Mouse (Mus musculus) C2C12 (cell line): ENCODE results near the gene Lexm. TPM values are rescaled to one million over a fixed set of nuclear protein-coding genes. Genes with fewer than 3 reads are reported as not detected.

Experiments
- H3K27me3 ChIP-seq: one replicate; pipeline ENCODE4 v1.6.1; 2011; ENCODE audit not compliant: control insufficient read depth, insufficient read depth, insufficient read length
- H3K36me3 ChIP-seq: one replicate; pipeline ENCODE4 v1.6.1; 2011; ENCODE audit not compliant: control insufficient read depth, insufficient read depth
- H3K4me3 ChIP-seq: one replicate; pipeline ENCODE4 v1.5.1; 2011; ENCODE audit warnings: mild to moderate bottlenecking, control low read depth; ENCODE audit not compliant: poor library complexity, insufficient read depth, severe bottlenecking
- H3K79me2 ChIP-seq: one replicate; pipeline ENCODE4 v1.6.1; 2011; ENCODE audit not compliant: control insufficient read depth, insufficient read depth
- H3K79me3 ChIP-seq: one replicate; pipeline ENCODE4 v1.6.1; 2011; ENCODE audit warnings: low read depth, control low read depth
- H3ac ChIP-seq: one replicate; pipeline ENCODE3; 2011; ENCODE audit warnings: low read depth; ENCODE audit not compliant: control insufficient read depth, insufficient read length
- CEBPB ChIP-seq: IDR thresholded peaks from one replicate; pipeline ENCODE4 v1.6.1; 2011; ENCODE audit warnings: low read depth, mild to moderate bottlenecking, control low read depth, moderate library complexity
- CTCF ChIP-seq: IDR thresholded peaks from one replicate; pipeline ENCODE4 v1.5.1; 2011; ENCODE audit not compliant: control insufficient read depth, insufficient read depth, insufficient read length
- FOSL1 ChIP-seq: IDR thresholded peaks from one replicate; pipeline ENCODE4 v1.8.0; 2011; ENCODE audit warnings: mild to moderate bottlenecking, low read length; ENCODE audit not compliant: poor library complexity, insufficient read depth, severe bottlenecking
- MAX ChIP-seq: IDR thresholded peaks from one replicate; pipeline ENCODE4 v1.6.1; 2011; ENCODE audit warnings: mild to moderate bottlenecking, control low read depth
- MYOD1 ChIP-seq: IDR thresholded peaks from one replicate; pipeline ENCODE4 v1.6.1; 2011; ENCODE audit warnings: low read depth; ENCODE audit not compliant: control insufficient read depth, insufficient read length
- MYOG ChIP-seq: IDR thresholded peaks from one replicate; pipeline ENCODE4 v1.6.1; 2011; ENCODE audit not compliant: control insufficient read depth, insufficient read length; ENCODE audit errors: extremely low read depth
- USF1 ChIP-seq: IDR thresholded peaks from one replicate; pipeline ENCODE4 v1.6.1; 2011; ENCODE audit warnings: low read depth, mild to moderate bottlenecking, control low read depth, moderate library complexity
- polyA plus RNA-seq: library from polyadenylated mRNA; unstranded; fragments of >200 nt; fragmentation: generic; extraction: Trizol; gene quantifications from one replicate; pipeline ENCODE4 v1.2.1, GENCODE M21; 2012; ENCODE audit warnings: missing spikeins

Gene Lexm
- polyA plus RNA-seq, 1 experiment = not detected

- TF ChIP-seq CTCF (no peak), CEBPB (no peak), MYOD1 (no peak), USF1 (no peak), FOSL1 (no peak), MAX (no peak), MYOG (no peak)
- H3K79me2 ChIP-seq = no peaks in the 10 kb centered on the region
- no peaks in the 10 kb centered on the region for H3K79me3 ChIP-seq
- no peak overlapping the region for H3ac ChIP-seq
- H3K4me3 ChIP-seq = no peak overlapping the region
- no peaks in the 10 kb centered on the region for H3K36me3 ChIP-seq
- peaks cover 33% of the 10 kb centered on the region for H3K27me3 ChIP-seq
Observed at GRCm38 (mm10) chr4:106629374-106629773, 12.3 kb upstream of the Lexm start.

- Histone ChIP-seq H3ac (no peak overlapping the region), H3K79me2 (no peaks in the 10 kb centered on the region), H3K27me3 (peaks cover 33% of the 10 kb centered on the region), H3K4me3 (no peak overlapping the region), H3K79me3 (no peaks in the 10 kb centered on the region), H3K36me3 (no peaks in the 10 kb centered on the region)
- no peak for TF ChIP-seq MAX
- TF ChIP-seq MYOD1 = no peak
- no peak for TF ChIP-seq FOSL1
- TF ChIP-seq MYOG = no peak
- TF ChIP-seq CEBPB = no peak
- no peak for TF ChIP-seq CTCF
- no peak for TF ChIP-seq USF1
Observed at GRCm38 (mm10) chr4:106628650-106629360, 11.8 kb upstream of the Lexm start.

DNA sequence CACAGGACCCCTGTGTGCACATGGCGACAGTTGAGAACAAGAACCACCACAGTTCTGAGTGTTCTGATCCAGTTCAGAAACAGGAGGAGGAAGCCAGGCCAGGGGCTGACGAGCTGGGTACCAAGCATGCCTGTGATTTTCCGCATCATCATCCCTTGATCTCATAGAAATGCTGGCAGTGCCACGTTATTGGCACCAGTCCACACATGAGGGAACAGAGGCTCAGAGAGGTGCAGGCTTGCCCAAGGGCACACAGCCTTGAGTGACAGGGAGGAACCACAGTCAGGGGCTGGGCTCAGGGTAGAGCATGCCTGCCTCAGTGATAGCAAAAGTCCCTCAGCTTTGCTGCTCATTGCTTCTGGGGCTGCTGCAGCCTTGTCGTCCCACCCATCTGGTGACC is 10.8 kb upstream of the Lexm start:
- Histone ChIP-seq H3K36me3 (no peaks in the 10 kb centered on the region), H3K79me3 (no peaks in the 10 kb centered on the region), H3K79me2 (no peaks in the 10 kb centered on the region), H3ac (no peak overlapping the region), H3K27me3 (peaks cover 35% of the 10 kb centered on the region), H3K4me3 (no peak overlapping the region)
- TF ChIP-seq CTCF (no peak), FOSL1 (no peak), USF1 (no peak), CEBPB (no peak), MYOG (no peak), MAX (no peak)

DNA sequence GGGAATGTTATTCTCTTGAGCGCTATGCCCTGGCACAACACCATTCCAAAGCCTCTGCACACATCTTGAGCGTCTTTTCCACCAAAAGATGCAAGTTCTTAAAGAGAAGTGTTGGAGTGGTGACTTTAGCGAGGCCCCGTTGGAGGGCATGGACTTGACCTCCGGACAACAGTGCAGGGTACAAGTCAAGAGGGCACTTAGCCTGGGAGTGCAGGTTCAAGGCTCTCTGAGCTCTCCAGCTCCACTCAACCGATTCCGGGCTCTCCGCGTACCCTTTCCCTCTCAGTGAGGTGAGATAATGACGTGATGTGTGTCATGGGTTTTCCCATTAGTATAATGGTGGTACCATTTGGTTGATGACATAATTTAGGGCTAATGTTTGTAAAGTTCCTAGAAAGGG is 7.2 kb upstream of the Lexm start:
- Histone ChIP-seq H3K36me3 (no peaks in the 10 kb centered on the region), H3K27me3 (peaks cover 50% of the 10 kb centered on the region), H3K79me3 (no peaks in the 10 kb centered on the region), H3K4me3 (no peak overlapping the region), H3K79me2 (no peaks in the 10 kb centered on the region), H3ac (no peak overlapping the region)
- no peak for TF ChIP-seq MYOD1
- TF ChIP-seq MYOG = no peak
- no peak for TF ChIP-seq FOSL1

GRCm38 (mm10) chr4:106622712-106623111 is 5.7 kb upstream of the Lexm start:
- Histone ChIP-seq H3K79me3 (no peaks in the 10 kb centered on the region), H3K36me3 (no peaks in the 10 kb centered on the region), H3ac (no peak overlapping the region), H3K4me3 (no peak overlapping the region), H3K27me3 (peaks cover 50% of the 10 kb centered on the region), H3K79me2 (no peaks in the 10 kb centered on the region)
- TF ChIP-seq USF1 (no peak), MAX (no peak), CEBPB (no peak), FOSL1 (no peak), MYOD1 (no peak), CTCF (no peak), MYOG (no peak)

DNA sequence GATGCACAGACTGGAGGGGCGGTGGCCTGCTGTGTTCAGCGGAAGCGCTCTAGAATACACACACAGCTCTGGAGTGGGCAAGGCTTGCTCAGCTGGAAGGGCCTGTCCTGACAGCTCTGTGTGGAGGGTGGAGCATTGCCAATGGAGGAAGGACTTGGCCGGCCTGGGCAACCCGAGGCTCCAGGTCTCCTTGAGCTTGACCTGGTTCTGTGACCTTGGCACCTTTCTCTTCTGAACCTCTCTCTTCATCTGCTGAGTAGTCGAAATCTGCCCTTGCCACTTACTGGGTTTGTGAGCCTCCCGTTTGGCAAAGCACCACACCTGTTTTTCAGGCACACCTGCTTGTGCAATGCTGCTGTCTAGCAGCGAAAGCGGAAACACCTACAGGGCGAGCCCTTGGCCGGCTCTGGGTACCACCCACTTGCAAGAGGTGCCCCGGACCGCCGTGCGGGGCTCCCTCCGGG is 5.0 kb upstream of the Lexm start, which contains the start of gene Ttc22:
TSS of gene Ttc22 (plus strand) at position 403 of the 464 bp plus-strand sequence.
- no peak within 1 kb of the TSS for H3ac ChIP-seq
- peaks cover 50% of the 10 kb centered on the region for H3K27me3 ChIP-seq
- H3K36me3 ChIP-seq = no peaks in the 10 kb centered on the region
- no peaks in the 10 kb centered on the region for H3K79me3 ChIP-seq
- TF ChIP-seq CEBPB (no peak), MAX (no peak), FOSL1 (no peak), CTCF (no peak), MYOD1 (no peak), USF1 (no peak), MYOG (no peak)
- H3K4me3 ChIP-seq = no peak within 1 kb of the TSS
- no peaks in the 10 kb centered on the region for H3K79me2 ChIP-seq
